Mouse (Mus musculus) olfactory bulb, adult 2 months (tissue): ENCODE measurements around the gene Rasgrp4. TPM values are rescaled to one million over a fixed set of nuclear protein-coding genes. Genes with fewer than 3 reads are reported as not detected.

Experiments
- H3K27ac ChIP-seq: fragments of 200-500 bp; 2 replicates; pipeline ENCODE4 v1.5.1; 2012; ENCODE audit warnings: low read depth, low read length; ENCODE audit not compliant: insufficient read depth
- H3K4me1 ChIP-seq: fragments of 200-500 bp; 2 replicates; pipeline ENCODE4 v1.6.1; 2012; ENCODE audit warnings: low read length; ENCODE audit not compliant: control insufficient read depth, insufficient read depth
- H3K4me3 ChIP-seq: fragments of 200-500 bp; 2 replicates; pipeline ENCODE4 v1.5.1; 2012; ENCODE audit warnings: mild to moderate bottlenecking, low read depth, low read length, moderate library complexity; ENCODE audit not compliant: insufficient read depth
- CTCF ChIP-seq: fragments of 200-500 bp; IDR thresholded peaks from 2 replicates; pipeline ENCODE4 v1.5.1; 2012; ENCODE audit warnings: low read depth, mild to moderate bottlenecking, low read length, moderate library complexity; ENCODE audit not compliant: insufficient read depth
- POLR2A ChIP-seq: fragments of 200-500 bp; IDR thresholded peaks from 2 replicates; pipeline ENCODE4 v1.6.1; 2012; ENCODE audit warnings: mild to moderate bottlenecking, low read depth, low read length, moderate library complexity; ENCODE audit not compliant: insufficient read depth
- WGBS: fragments of 180-500 bp; shearing (Covaris S2); methylation state at CpG from one replicate; pipeline ENCODE4 v1.1.7; 2018; 5-methylcytosine and 5-hydroxymethylcytosine counted together
- polyA plus RNA-seq: library from polyadenylated mRNA; stranded (reverse); fragments of >200 nt; gene quantifications from 2 replicates; pipeline ENCODE4 v1.2.4, GENCODE M21; 2012; ENCODE audit warnings: low replicate concordance; ENCODE audit not compliant: missing spikeins, insufficient read depth, insufficient read length

Gene Rasgrp4
- polyA plus RNA-seq: not detected in 2 replicates

GRCm38 (mm10) chr7:29134693-29135386, at the start of gene Rasgrp4:
Gene Rasgrp4 (plus strand): TSS chr7:29134851.
- H3K27ac ChIP-seq: no peak within 1 kb of the TSS
- H3K4me1 ChIP-seq: peaks cover 3% of the 10 kb centered on the region; the same call in 1 of the 2 replicates
- no peak within 1 kb of the TSS for H3K4me3 ChIP-seq
- TF ChIP-seq POLR2A (no peak), CTCF (no peak)
- WGBS: 2% methylated on average over 19 of the region's 20 CpGs

- 92% methylated on average over 30 of the region's 30 CpGs for WGBS
- TF ChIP-seq POLR2A (no peak), CTCF (no peak)
- Histone ChIP-seq H3K4me1 (peaks cover 25% of the 10 kb centered on the region), H3K4me3 (no peak overlapping the region), H3K27ac (no peak overlapping the region)
Measured at GRCm38 (mm10) chr7:29085981-29086380, 48.7 kb upstream of the Rasgrp4 start.

GRCm38 (mm10) chr7:29086902-29087301, 47.7 kb upstream of the Rasgrp4 start:
- WGBS: 91% methylated on average over 10 of the region's 10 CpGs
- Histone ChIP-seq H3K4me1 (peaks cover 25% of the 10 kb centered on the region), H3K27ac (no peak overlapping the region), H3K4me3 (no peak overlapping the region)
- TF ChIP-seq CTCF: no peak
- TF ChIP-seq POLR2A: no peak

GRCm38 (mm10) chr7:29088817-29089216, 45.8 kb upstream of the Rasgrp4 start:
- WGBS: 35% methylated on average over 6 of the region's 6 CpGs
- H3K27ac ChIP-seq: peak overlapping the region; percentile 10; the same call in 1 of the 2 replicates
- TF ChIP-seq CTCF (no peak), POLR2A (no peak)
- H3K4me1 ChIP-seq: peaks cover 25% of the 10 kb centered on the region
- H3K4me3 ChIP-seq: no peak overlapping the region

- Histone ChIP-seq H3K4me3 (no peak overlapping the region), H3K27ac (no peak overlapping the region), H3K4me1 (no peaks in the 10 kb centered on the region)
- 83% methylated on average over 16 of the region's 16 CpGs for WGBS
- TF ChIP-seq CTCF (no peak), POLR2A (no peak)
Measured at GRCm38 (mm10) chr7:29097131-29097530, 37.5 kb upstream of the Rasgrp4 start.

- no peaks in the 10 kb centered on the region for H3K4me1 ChIP-seq
- H3K4me3 ChIP-seq: no peak overlapping the region
- H3K27ac ChIP-seq: no peak overlapping the region
- WGBS: 90% methylated on average over 12 of the region's 12 CpGs
- TF ChIP-seq CTCF: no peak
- no peak for TF ChIP-seq POLR2A
Measured at GRCm38 (mm10) chr7:29101286-29102017, 33.2 kb upstream of the Rasgrp4 start.

GRCm38 (mm10) chr7:29108992-29109955, 25.4 kb upstream of the Rasgrp4 start:
- WGBS: 39% methylated on average over 38 of the region's 38 CpGs
- Histone ChIP-seq H3K4me1 (peaks cover 6% of the 10 kb centered on the region), H3K4me3 (no peak overlapping the region), H3K27ac (no peak overlapping the region)
- no peak for TF ChIP-seq CTCF

GRCm38 (mm10) chr7:29118142-29118851, 16.4 kb upstream of the Rasgrp4 start:
- TF ChIP-seq CTCF: no peak
- no peak for TF ChIP-seq POLR2A
- Histone ChIP-seq H3K4me3 (no peak overlapping the region), H3K4me1 (no peaks in the 10 kb centered on the region), H3K27ac (no peak overlapping the region)
- WGBS: 27% methylated on average over 18 of the region's 18 CpGs
